Mouse (Mus musculus): Measurements from ENCODE around the gene Cabp4.

Gene Cabp4

GRCm38 (mm10) chr19:4166678-4167476 lies 23.0 kb upstream of the Cabp4 start:
- peak in 1 of 2 experiments; percentile 58 for DNase-seq (ENCODE audit: inconsistent age in 2 of 2, low spot score in 1 of 2)

GRCm38 (mm10) chr19:4164721-4165120 lies 20.9 kb upstream of the Cabp4 start:
- peak; percentile 68 to 92 for DNase-seq (ENCODE audit: inconsistent age in 2 of 2, low spot score in 1 of 2)

GRCm38 (mm10) chr19:4164100-4164499 lies 20.3 kb upstream of the Cabp4 start:
- no peak for DNase-seq (ENCODE audit: inconsistent age in 2 of 2, low spot score in 1 of 2)

GRCm38 (mm10) chr19:4163543-4163887 lies 19.7 kb upstream of the Cabp4 start:
- no peak for DNase-seq (ENCODE audit: inconsistent age in 2 of 2, low spot score in 1 of 2)

GRCm38 (mm10) chr19:4162646-4163542 lies 19.1 kb upstream of the Cabp4 start, which contains the start of gene Rps6kb2:
Rps6kb2 (minus strand) TSS chr19:4163354.
- DNase-seq (ENCODE audit: inconsistent age in 2 of 2, low spot score in 1 of 2), result peak; percentile 96 to 99

GRCm38 (mm10) chr19:4159049-4159448 lies 15.2 kb upstream of the Cabp4 start:
- DNase-seq (ENCODE audit: inconsistent age in 2 of 2, low spot score in 1 of 2), result no peak

- no peak for DNase-seq (ENCODE audit: inconsistent age in 2 of 2, low spot score in 1 of 2)
These were observed 12.9 kb upstream of the Cabp4 start for GRCm38 (mm10) chr19:4156771-4157170.

- DNase-seq (ENCODE audit: inconsistent age in 2 of 2, low spot score in 1 of 2), result peak in 1 of 2 experiments; percentile 34
These were observed 12.3 kb upstream of the Cabp4 start for GRCm38 (mm10) chr19:4156073-4156579.

GRCm38 (mm10) chr19:4155223-4156072 lies 11.6 kb upstream of the Cabp4 start:
- peak in 1 of 2 experiments; percentile 42 for DNase-seq (ENCODE audit: inconsistent age in 2 of 2, low spot score in 1 of 2)

- DNase-seq (ENCODE audit: inconsistent age in 2 of 2, low spot score in 1 of 2), result peak in 1 of 2 experiments; percentile 49
These were observed 10.8 kb upstream of the Cabp4 start for GRCm38 (mm10) chr19:4154437-4155222.

GRCm38 (mm10) chr19:4153232-4153654 lies 9.4 kb upstream of the Cabp4 start, which contains the start of gene Ptprcap:
Ptprcap (plus strand) TSS chr19:4153604.
- no peak for DNase-seq (ENCODE audit: inconsistent age in 2 of 2, low spot score in 1 of 2)

- peak in 1 of 2 experiments; percentile 56 for DNase-seq (ENCODE audit: inconsistent age in 2 of 2, low spot score in 1 of 2)
These were observed 8.8 kb upstream of the Cabp4 start for GRCm38 (mm10) chr19:4152445-4153231.

GRCm38 (mm10) chr19:4151898-4152297 lies 8.1 kb upstream of the Cabp4 start:
- DNase-seq (ENCODE audit: inconsistent age in 2 of 2, low spot score in 1 of 2), result peak; percentile 57 to 71

GRCm38 (mm10) chr19:4151488-4151860 lies 7.6 kb upstream of the Cabp4 start:
- peak in 1 of 2 experiments; percentile 59 for DNase-seq (ENCODE audit: inconsistent age in 2 of 2, low spot score in 1 of 2)

GRCm38 (mm10) chr19:4150567-4151487 lies 7.0 kb upstream of the Cabp4 start:
- peak in 1 of 2 experiments; percentile 42 for DNase-seq (ENCODE audit: inconsistent age in 2 of 2, low spot score in 1 of 2)

GRCm38 (mm10) chr19:4149764-4150461 lies 6.1 kb upstream of the Cabp4 start:
- no peak for DNase-seq (ENCODE audit: inconsistent age in 2 of 2, low spot score in 1 of 2)

GRCm38 (mm10) chr19:4149283-4149682 lies 5.5 kb upstream of the Cabp4 start:
- no peak for DNase-seq (ENCODE audit: inconsistent age in 2 of 2, low spot score in 1 of 2)
